Mouse (Mus musculus) forebrain, embryonic 13.5 days (tissue): ENCODE measurements at regions not wholly inside any gene's neighbourhood (a gene's known extent, or its start where the extent isn't known, plus 50 kb on each side); places are given as distances from the start of the nearest gene placed in this dataset.

Experiments
- ATAC-seq: fragments of 200-750 bp; cut with Nextera tagmentation; 2 replicates; pipeline ENCODE4 v1.8.0; 2017
- H3K27ac ChIP-seq: fragments of 300-500 bp; sonication (generic); 2 replicates; pipeline ENCODE4 v1.5.1; 2015; ENCODE audit warnings: inconsistent platforms, mild to moderate bottlenecking, moderate library complexity
- H3K27me3 ChIP-seq: fragments of 300-500 bp; sonication (generic); 2 replicates; pipeline ENCODE4 v1.6.1; 2015; ENCODE audit warnings: mild to moderate bottlenecking, inconsistent platforms
- H3K36me3 ChIP-seq: fragments of 300-500 bp; sonication (generic); 2 replicates; pipeline ENCODE4 v1.6.1; 2015; ENCODE audit warnings: mild to moderate bottlenecking, inconsistent platforms; ENCODE audit not compliant: poor library complexity, severe bottlenecking
- H3K4me1 ChIP-seq: fragments of 300-500 bp; sonication (generic); 2 replicates; pipeline ENCODE4 v1.6.1; 2015; ENCODE audit warnings: inconsistent platforms
- H3K4me2 ChIP-seq: fragments of 300-500 bp; sonication (generic); 2 replicates; pipeline ENCODE4 v1.6.1; 2015; ENCODE audit warnings: inconsistent platforms, mild to moderate bottlenecking, moderate library complexity
- H3K4me3 ChIP-seq: fragments of 300-500 bp; sonication (generic); 2 replicates; pipeline ENCODE4 v1.5.1; 2015; ENCODE audit warnings: mild to moderate bottlenecking, inconsistent platforms
- H3K9ac ChIP-seq: fragments of 300-500 bp; sonication (generic); 2 replicates; pipeline ENCODE4 v1.6.1; 2015; ENCODE audit warnings: mild to moderate bottlenecking, inconsistent platforms
- H3K9me3 ChIP-seq: fragments of 300-500 bp; sonication (generic); replicated peaks from 2 replicates; pipeline ENCODE4 v1.6.1; 2016; ENCODE audit warnings: inconsistent platforms
- whole genome bisulfite sequencing: fragments of 180-500 bp; shearing (Covaris S2); methylation state at CpG from one replicate; pipeline ENCODE4 v1.1.7; 2015; 5-methylcytosine and 5-hydroxymethylcytosine counted together

GRCm38 (mm10) chr9:32852282-32852681 is 216.3 kb downstream of the Ets1 start:
- no peaks in the 10 kb centered on the region for H3K4me1 ChIP-seq
- no peak overlapping the region for H3K4me3 ChIP-seq
- H3K27ac ChIP-seq, result no peak overlapping the region
- no peaks in the 10 kb centered on the region for H3K36me3 ChIP-seq
- H3K4me2 ChIP-seq, result no peak overlapping the region
- 82% methylated on average over 3 of the region's 3 CpGs for WGBS
- H3K9me3 ChIP-seq, result no peaks in the 10 kb centered on the region
- no peaks in the 10 kb centered on the region for H3K27me3 ChIP-seq
- ATAC-seq, result no peak
- no peak overlapping the region for H3K9ac ChIP-seq

- Histone ChIP-seq H3K27me3 (no peaks in the 10 kb centered on the region), H3K9me3 (no peaks in the 10 kb centered on the region), H3K9ac (no peak overlapping the region), H3K27ac (no peak overlapping the region), H3K4me2 (no peak overlapping the region), H3K4me3 (no peak overlapping the region), H3K4me1 (no peaks in the 10 kb centered on the region), H3K36me3 (no peaks in the 10 kb centered on the region)
- no peak for ATAC-seq
- 81% methylated on average over 5 of the region's 5 CpGs for WGBS
Measured at GRCm38 (mm10) chr9:32863286-32863685, 227.3 kb downstream of the Ets1 start.

GRCm38 (mm10) chr9:32868936-32869335 is 232.9 kb downstream of the Ets1 start:
- no peak overlapping the region for H3K9ac ChIP-seq
- no peak overlapping the region for H3K4me3 ChIP-seq
- no peaks in the 10 kb centered on the region for H3K36me3 ChIP-seq
- H3K27ac ChIP-seq, result no peak overlapping the region
- H3K9me3 ChIP-seq, result no peaks in the 10 kb centered on the region
- no peak for ATAC-seq
- no peaks in the 10 kb centered on the region for H3K27me3 ChIP-seq
- no peak overlapping the region for H3K4me2 ChIP-seq
- H3K4me1 ChIP-seq, result no peaks in the 10 kb centered on the region
- WGBS, result 91% methylated on average over 8 of the region's 8 CpGs

- Histone ChIP-seq H3K4me2 (no peak overlapping the region), H3K4me1 (no peaks in the 10 kb centered on the region), H3K4me3 (no peak overlapping the region), H3K27ac (no peak overlapping the region), H3K9ac (no peak overlapping the region), H3K27me3 (no peaks in the 10 kb centered on the region), H3K36me3 (no peaks in the 10 kb centered on the region), H3K9me3 (no peaks in the 10 kb centered on the region)
- ATAC-seq, result no peak
- 78% methylated on average over 6 of the region's 6 CpGs for WGBS
Measured at GRCm38 (mm10) chr9:32874306-32874875, 238.4 kb downstream of the Ets1 start.

- ATAC-seq, result no peak
- Histone ChIP-seq H3K27me3 (no peaks in the 10 kb centered on the region), H3K36me3 (no peaks in the 10 kb centered on the region), H3K4me3 (no peak overlapping the region), H3K4me1 (peaks cover 7% of the 10 kb centered on the region), H3K9ac (no peak overlapping the region), H3K27ac (no peak overlapping the region), H3K9me3 (no peaks in the 10 kb centered on the region), H3K4me2 (no peak overlapping the region)
- WGBS, result 82% methylated on average over 7 of the region's 7 CpGs
Measured at GRCm38 (mm10) chr9:32882819-32883587, 247.0 kb downstream of the Ets1 start.

GRCm38 (mm10) chr9:32886008-32886650 is 250.1 kb downstream of the Ets1 start:
- Histone ChIP-seq H3K9ac (no peak overlapping the region), H3K4me1 (peaks cover 7% of the 10 kb centered on the region), H3K27me3 (no peaks in the 10 kb centered on the region), H3K36me3 (no peaks in the 10 kb centered on the region), H3K27ac (no peak overlapping the region), H3K4me2 (no peak overlapping the region), H3K4me3 (no peak overlapping the region), H3K9me3 (no peaks in the 10 kb centered on the region)
- no peak for ATAC-seq
- 52% methylated on average over 6 of the region's 6 CpGs for WGBS

- ATAC-seq, result no peak
- no peaks in the 10 kb centered on the region for H3K4me1 ChIP-seq
- H3K36me3 ChIP-seq, result no peaks in the 10 kb centered on the region
- no peak overlapping the region for H3K4me3 ChIP-seq
- 75% methylated on average over 4 of the region's 4 CpGs for WGBS
- no peak overlapping the region for H3K27ac ChIP-seq
- H3K9me3 ChIP-seq, result no peaks in the 10 kb centered on the region
- no peaks in the 10 kb centered on the region for H3K27me3 ChIP-seq
- H3K4me2 ChIP-seq, result no peak overlapping the region
- H3K9ac ChIP-seq, result no peak overlapping the region
Measured at GRCm38 (mm10) chr9:32899801-32900200, 263.8 kb downstream of the Ets1 start.

GRCm38 (mm10) chr9:32901287-32901686 is 265.3 kb downstream of the Ets1 start:
- Histone ChIP-seq H3K4me1 (no peaks in the 10 kb centered on the region), H3K9ac (no peak overlapping the region), H3K27ac (no peak overlapping the region), H3K27me3 (no peaks in the 10 kb centered on the region), H3K4me3 (no peak overlapping the region), H3K9me3 (no peaks in the 10 kb centered on the region), H3K36me3 (no peaks in the 10 kb centered on the region), H3K4me2 (no peak overlapping the region)
- no peak for ATAC-seq
- 56% methylated on average over 4 of the region's 4 CpGs for WGBS

GRCm38 (mm10) chr9:32906233-32906872 is 270.3 kb downstream of the Ets1 start:
- H3K4me1 ChIP-seq, result no peaks in the 10 kb centered on the region
- no peak for ATAC-seq

GRCm38 (mm10) chr9:32910641-32911040 is 274.6 kb downstream of the Ets1 start:
- no peak for ATAC-seq
- Histone ChIP-seq H3K4me2 (no peak overlapping the region), H3K27ac (no peak overlapping the region), H3K9ac (no peak overlapping the region), H3K9me3 (no peaks in the 10 kb centered on the region), H3K4me1 (no peaks in the 10 kb centered on the region), H3K4me3 (no peak overlapping the region), H3K36me3 (no peaks in the 10 kb centered on the region), H3K27me3 (no peaks in the 10 kb centered on the region)
- 91% methylated on average over 7 of the region's 7 CpGs for WGBS

More at GRCm38 (mm10) chr9:32906233-32906872, 270.3 kb downstream of the Ets1 start:
- Histone ChIP-seq H3K4me3 (no peak overlapping the region), H3K27me3 (no peaks in the 10 kb centered on the region), H3K9me3 (no peaks in the 10 kb centered on the region), H3K27ac (no peak overlapping the region), H3K4me2 (no peak overlapping the region), H3K9ac (no peak overlapping the region), H3K36me3 (no peaks in the 10 kb centered on the region)
- 76% methylated on average over 8 of the region's 8 CpGs for WGBS

- Histone ChIP-seq H3K27ac (no peak overlapping the region), H3K9ac (no peak overlapping the region), H3K4me1 (no peaks in the 10 kb centered on the region), H3K4me2 (no peak overlapping the region), H3K4me3 (no peak overlapping the region), H3K9me3 (no peaks in the 10 kb centered on the region), H3K36me3 (no peaks in the 10 kb centered on the region), H3K27me3 (no peaks in the 10 kb centered on the region)
- ATAC-seq, result no peak
- WGBS, result 91% methylated on average over 3 of the region's 3 CpGs
Measured at GRCm38 (mm10) chr9:32915633-32916032, 279.6 kb downstream of the Ets1 start.

GRCm38 (mm10) chr9:32916731-32917130 is 280.7 kb downstream of the Ets1 start:
- 92% methylated on average over 3 of the region's 3 CpGs for WGBS
- ATAC-seq, result no peak
- no peak overlapping the region for H3K4me3 ChIP-seq
- no peak overlapping the region for H3K9ac ChIP-seq
- no peaks in the 10 kb centered on the region for H3K4me1 ChIP-seq
- no peaks in the 10 kb centered on the region for H3K27me3 ChIP-seq
- no peaks in the 10 kb centered on the region for H3K9me3 ChIP-seq
- no peaks in the 10 kb centered on the region for H3K36me3 ChIP-seq
- H3K27ac ChIP-seq, result no peak overlapping the region
- no peak overlapping the region for H3K4me2 ChIP-seq
